Mouse (Mus musculus) limb, embryonic 15.5 days (tissue): ENCODE results near the gene Pax4. TPM values are rescaled to one million over a fixed set of nuclear protein-coding genes. Genes with fewer than 3 reads are reported as not detected.

Source experiments
- polyA plus RNA-seq: library from polyadenylated mRNA; unstranded; fragments of >200 nt; fragmentation: Nextera tagmentation; extraction: Ambion mirVana; gene quantifications from 2 replicates; pipeline ENCODE4 v1.2.1, GENCODE M21; 2015

Gene Pax4
- polyA plus RNA-seq, 1 experiment from 2014 or later = not detected

Other genes with a start within 250 kb of the Pax4 start
- gene Zfp800, start 51.3 kb downstream of the Pax4 start, polyA plus RNA-seq = 15.1 and 17.1 TPM in 2 replicates
- 395 and 420 TPM in 2 replicates for gene Arf5, start 25.8 kb downstream of the Pax4 start, polyA plus RNA-seq
- not detected in 2 replicates for gene Fscn3, start 21.6 kb downstream of the Pax4 start, polyA plus RNA-seq
- gene Gcc1, start 21.0 kb downstream of the Pax4 start, polyA plus RNA-seq = 10.6 and 11.9 TPM in 2 replicates
- 119 and 120 TPM in 2 replicates for gene Snd1, start 25.8 kb upstream of the Pax4 start, polyA plus RNA-seq